Mouse (Mus musculus): ENCODE measurements at regions not wholly inside any gene's neighbourhood (a gene's known extent, or its start where the extent isn't known, plus 50 kb on each side); places are given as distances from the start of the nearest gene placed in this dataset.

DNA sequence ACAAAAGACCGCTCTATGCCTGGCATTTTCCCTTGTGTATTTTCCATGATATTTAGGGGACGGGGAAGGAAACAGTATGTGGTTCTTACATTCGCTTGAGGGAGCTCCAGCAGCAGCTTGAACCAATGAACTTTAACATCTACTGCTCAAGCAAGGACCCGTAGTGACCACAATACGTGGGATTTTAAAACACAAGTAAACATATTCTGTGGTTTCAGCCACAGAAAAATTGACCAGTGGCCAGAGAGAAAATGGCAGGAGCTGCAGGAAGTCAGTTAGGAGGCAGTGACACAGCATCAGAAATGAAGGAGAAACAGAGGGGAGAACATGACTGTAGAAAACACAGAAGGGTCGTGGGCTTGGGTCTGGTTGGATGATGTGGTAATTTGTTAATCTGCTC, 220.2 kb downstream of the Car2 start:
- TF ChIP-seq POLR2A (IDR thresholded peaks at IDR 0.05; ENCODE audit: borderline replicate concordance, extremely low read depth, insufficient read depth, insufficient read length, poor library complexity, severe bottlenecking): no peak
- no peak for TF ChIP-seq CTCF (IDR thresholded peaks at IDR 0.05; ENCODE audit: borderline replicate concordance, extremely low read depth, insufficient read depth, insufficient read length)
